Comparison of ENCODE assay signal across 8 mouse cellular contexts in the genomic region with DNA sequence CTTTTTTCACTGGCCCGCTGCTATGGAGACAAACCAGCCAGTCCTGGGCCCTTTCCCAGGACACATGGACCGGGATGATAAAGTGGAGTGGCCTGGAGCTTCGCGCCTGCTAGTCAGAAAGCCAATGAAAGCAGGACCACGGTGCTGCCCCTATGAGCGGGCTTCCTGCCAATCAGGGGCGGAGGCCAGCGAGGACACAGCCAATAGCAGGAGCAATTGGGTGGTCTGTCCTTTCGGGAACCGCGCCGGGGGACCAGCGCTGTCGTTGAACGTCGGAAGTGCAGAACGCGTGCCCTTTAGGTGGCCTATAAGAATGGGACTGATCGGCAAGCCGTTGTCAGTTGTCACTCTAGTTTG. TPM values are rescaled to one million over a fixed set of nuclear protein-coding genes. Genes with fewer than 3 reads are reported as not detected.
DNase-seq lines count a peak whose midpoint lies in the region; ATAC-seq and TF ChIP-seq lines count a peak whose summit lies in the region.

No protein-coding gene starts in this region.

- peak overlapping the region; percentile 70 to 80; a peak in 3 of 4 replicates for H3K27ac ChIP-seq in heart, embryonic 14.5 days (replicated peaks in 1 of 2; ENCODE audit: control insufficient read depth in 1 of 2, insufficient read depth in 1 of 2, low read depth in 2 of 2, low read length in 2 of 2)
- peak overlapping the region; percentile 98 for H3K27ac ChIP-seq in liver, embryonic 16.5 days (ENCODE audit: low read length)
- H3K27ac ChIP-seq in neural tube, embryonic 13.5 days (replicated peaks) = peak overlapping the region; percentile 87
- peak overlapping the region; percentile 97 for H3K27ac ChIP-seq in testis, adult 2 months (ENCODE audit: control insufficient read depth, insufficient read depth, low read depth, low read length)

- peak overlapping the region; percentile 55 to 74 for H3K4me3 ChIP-seq in heart, embryonic 14.5 days (ENCODE audit: control insufficient read depth in 1 of 2, insufficient read depth in 1 of 2, low read depth in 1 of 2, low read length in 2 of 2)
- peak overlapping the region; percentile 85 for H3K4me3 ChIP-seq in liver, embryonic 16.5 days (ENCODE audit: low read depth, low read length)
- H3K4me3 ChIP-seq in neural tube, embryonic 13.5 days = peak overlapping the region; percentile 69
- H3K4me3 ChIP-seq in testis, adult 2 months (ENCODE audit: control insufficient read depth, low read depth, low read length) = peak overlapping the region; percentile 98

- peak; percentile 65 for ATAC-seq in erythroblast, adult 5-6 weeks (replicated peaks; ENCODE audit: low FRiP score, poor library complexity, severe bottlenecking)
- peak; percentile 37 for ATAC-seq in heart, embryonic 14.5 days (ENCODE audit: insufficient number of reproducible peaks, insufficient read depth, low FRiP score, low read depth)
- ATAC-seq in liver, embryonic 16.5 days (ENCODE audit: low read depth) = peak; percentile 45
- peak; percentile 70 for ATAC-seq in neural tube, embryonic 13.5 days (ENCODE audit: low read depth)

- H3K9ac ChIP-seq in heart, embryonic 14.5 days (ENCODE audit: low read length) = peak overlapping the region; percentile 84
- peak overlapping the region; percentile 65 for H3K9ac ChIP-seq in liver, embryonic 16.5 days (ENCODE audit: low read depth, low read length)
- H3K9ac ChIP-seq in neural tube, embryonic 13.5 days = peak overlapping the region; percentile 52

- 2% methylated on average over 20 of the region's 20 CpGs for WGBS in heart, embryonic 14.5 days
- WGBS in liver, embryonic 16.5 days (ENCODE audit: insufficient replicate concordance) = 3% methylated on average over 20 of the region's 20 CpGs
- WGBS in neural tube, embryonic 13.5 days = 3% methylated on average over 20 of the region's 20 CpGs

- peak; percentile 46 to 49 for DNase-seq in thymus, adult 18-20 months
- no peak for DNase-seq in thymus, postnatal 25 days
- DNase-seq in kidney, postnatal 14 days = peak; percentile 83

- TF ChIP-seq CTCF in testis, adult 2 months (IDR thresholded peaks at IDR 0.05; ENCODE audit: control insufficient read depth, insufficient read depth, insufficient replicate concordance, low read depth, low read length) = no peak

- no peak for TF ChIP-seq POLR2A in testis, adult 2 months (IDR thresholded peaks at IDR 0.05; ENCODE audit: control insufficient read depth, low read depth, low read length)

- peaks cover 14% of the 10 kb centered on the region for H3K36me3 ChIP-seq in heart, embryonic 14.5 days (ENCODE audit: control insufficient read depth, insufficient read depth, low read length)
- peaks cover 6% of the 10 kb centered on the region for H3K36me3 ChIP-seq in liver, embryonic 16.5 days (ENCODE audit: control insufficient read depth, insufficient read depth)
- peaks cover 12% of the 10 kb centered on the region for H3K36me3 ChIP-seq in neural tube, embryonic 13.5 days
- H3K36me3 ChIP-seq in testis, adult 2 months (ENCODE audit: control insufficient read depth, insufficient read depth, low read length) = peaks cover 1% of the 10 kb centered on the region

- H3K9me3 ChIP-seq in heart, embryonic 14.5 days (ENCODE audit: control insufficient read depth, low read length) = no peaks in the 10 kb centered on the region
- no peaks in the 10 kb centered on the region for H3K9me3 ChIP-seq in liver, embryonic 16.5 days (replicated peaks; ENCODE audit: control insufficient read depth, low read length)
- H3K9me3 ChIP-seq in neural tube, embryonic 13.5 days = no peaks in the 10 kb centered on the region

- peaks cover 5% of the 10 kb centered on the region for H3K27me3 ChIP-seq in heart, embryonic 14.5 days (ENCODE audit: control insufficient read depth, insufficient read depth, low read length)
- no peaks in the 10 kb centered on the region for H3K27me3 ChIP-seq in liver, embryonic 16.5 days (ENCODE audit: control insufficient read depth, insufficient read depth, low read depth, low read length)
- H3K27me3 ChIP-seq in neural tube, embryonic 13.5 days = no peaks in the 10 kb centered on the region
- H3K27me3 ChIP-seq in testis, adult 2 months (ENCODE audit: control insufficient read depth, insufficient read depth, low read length) = no peaks in the 10 kb centered on the region

- peaks cover 3 to 10% of the 10 kb centered on the region in 2 experiments; a peak in 3 of 4 replicates for H3K4me1 ChIP-seq in heart, embryonic 14.5 days (ENCODE audit: control insufficient read depth in 2 of 2, insufficient read depth in 2 of 2, low read length in 2 of 2)
- H3K4me1 ChIP-seq in liver, embryonic 16.5 days (ENCODE audit: control insufficient read depth, low read depth, low read length) = peaks cover 30% of the 10 kb centered on the region
- H3K4me1 ChIP-seq in neural tube, embryonic 13.5 days (replicated peaks) = peaks cover 26% of the 10 kb centered on the region
- H3K4me1 ChIP-seq in testis, adult 2 months (ENCODE audit: control insufficient read depth, insufficient read depth, low read length) = peaks cover 11% of the 10 kb centered on the region

- H3K4me2 ChIP-seq in heart, embryonic 14.5 days (ENCODE audit: low read length) = peak overlapping the region; percentile 83
- peak overlapping the region; percentile 95 for H3K4me2 ChIP-seq in liver, embryonic 16.5 days (ENCODE audit: low read depth, low read length)
- H3K4me2 ChIP-seq in neural tube, embryonic 13.5 days = peak overlapping the region; percentile 84

RNA-seq across cellular contexts. Expression of gene Kctd7, which starts 0.7 kb away (rescaled TPM):
- total RNA-seq in erythroblast, adult 5-6 weeks (2015; ENCODE audit: low replicate concordance) = 0.96 and 2.3 TPM in 2 replicates
- total RNA-seq in erythroblast, adult 5-6 weeks (2017; ENCODE audit: low replicate concordance) = 1.3 and 2.0 TPM in 2 replicates
- polyA plus RNA-seq in heart, embryonic 14.5 days (2014; fragmentation: Nextera tagmentation; extraction: Ambion mirVana) = 4.8 TPM in 2 replicates
- 5.7 and 7.0 TPM in 2 replicates for polyA plus RNA-seq in liver, embryonic 16.5 days (2015; fragmentation: Nextera tagmentation; extraction: Ambion mirVana)
- polyA plus RNA-seq in neural tube, embryonic 13.5 days (2015; fragmentation: Nextera tagmentation; extraction: Ambion mirVana) = 15.1 and 16.7 TPM in 2 replicates
- polyA plus RNA-seq in testis, adult 2 months (2012; rRNA removed) = 14.8 and 15.6 TPM in 2 replicates

RNA-seq across cellular contexts. Expression of gene Rabgef1, which starts 27.6 kb away (rescaled TPM):
- 15.7 and 43.2 TPM in 2 replicates for total RNA-seq in erythroblast, adult 5-6 weeks (2015; ENCODE audit: low replicate concordance)
- total RNA-seq in erythroblast, adult 5-6 weeks (2017; ENCODE audit: low replicate concordance) = 40.7 and 47.1 TPM in 2 replicates
- 16.5 and 17.9 TPM in 2 replicates for polyA plus RNA-seq in heart, embryonic 14.5 days (2014; fragmentation: Nextera tagmentation; extraction: Ambion mirVana)
- polyA plus RNA-seq in liver, embryonic 16.5 days (2015; fragmentation: Nextera tagmentation; extraction: Ambion mirVana) = 20.9 and 23.1 TPM in 2 replicates
- polyA plus RNA-seq in neural tube, embryonic 13.5 days (2015; fragmentation: Nextera tagmentation; extraction: Ambion mirVana) = 36.4 and 36.6 TPM in 2 replicates
- 8.0 and 8.1 TPM in 2 replicates for polyA plus RNA-seq in testis, adult 2 months (2012; rRNA removed)
